Mouse (Mus musculus): ENCODE data around the gene Ryr1. TPM values are rescaled to one million over a fixed set of nuclear protein-coding genes. Genes with fewer than 3 reads are reported as not detected.
A peak's percentile ranks its signal among the peaks of the same experiment; 100 is the strongest.
"Not testable (repeated sequence)": the region's sequence is repeated elsewhere in the genome, so short reads cannot be mapped to it uniquely, and the experiment has no call there.

The Ryr1 gene
- total RNA-seq, 2 experiments from 2014 or later: 6.1 to 8.2 TPM

DNA sequence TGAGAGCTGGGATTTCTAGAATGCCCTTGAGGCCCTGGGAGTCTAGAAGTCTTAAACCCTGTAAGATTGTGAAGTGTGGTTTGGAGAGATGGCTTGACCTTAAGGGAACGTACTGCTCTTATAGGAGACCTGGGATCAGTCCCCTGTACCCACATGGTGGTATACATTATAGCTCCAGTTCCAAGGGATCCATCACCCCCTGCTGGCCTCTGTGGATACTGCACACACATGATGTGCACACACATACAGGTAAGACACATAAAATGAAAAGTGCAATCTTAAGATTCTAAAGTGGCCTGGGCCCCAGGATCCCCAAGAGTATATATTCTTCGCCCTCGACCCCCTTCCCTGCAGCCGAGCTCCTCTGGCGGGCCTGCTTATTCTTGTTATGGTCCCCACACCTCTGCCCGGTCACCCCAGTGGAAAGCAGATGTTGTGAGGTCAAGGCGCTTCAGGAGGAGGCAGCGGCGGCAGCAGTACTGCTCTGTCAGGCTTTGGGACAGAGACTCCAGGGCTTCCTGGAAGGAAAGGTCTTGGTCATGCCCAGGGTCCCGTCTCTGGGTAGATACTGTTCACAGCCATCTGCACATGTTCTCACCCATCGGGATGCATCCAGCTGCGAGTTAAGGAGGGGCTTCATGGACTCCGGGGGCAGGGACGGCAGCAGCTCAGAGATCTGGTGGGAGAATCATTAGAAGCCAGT lies 29.2 kb upstream of the Ryr1 start:
- intact Hi-C loops (cut with DNase I): loop anchor here (10.0 kb wide), 1 partner anchor 99 kb away; no protein-coding TSS in a partner anchor
- DNase-seq (ENCODE audit: low spot score in 2 of 2): no peak

DNA sequence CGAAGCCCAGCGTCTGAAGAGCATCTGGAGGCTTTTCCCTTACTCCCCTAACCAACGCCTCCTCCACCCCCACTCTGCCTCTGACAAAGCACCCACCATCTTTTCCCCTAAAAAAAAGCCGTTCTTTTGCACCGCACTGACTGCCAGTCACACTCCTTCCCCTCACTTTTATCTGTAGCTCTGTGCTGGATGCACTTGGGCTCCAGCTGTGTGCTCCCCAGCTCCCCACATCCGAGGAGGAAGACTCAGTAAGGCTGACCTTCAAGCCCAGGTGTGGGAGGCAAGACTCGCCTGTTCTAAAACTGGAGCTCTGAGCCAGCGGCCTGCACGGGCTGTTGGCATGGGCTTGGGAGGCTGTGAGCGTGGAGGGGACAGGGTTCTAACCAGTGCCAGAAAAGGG lies 26.5 kb upstream of the Ryr1 start:
- intact Hi-C loops (cut with DNase I): loop anchor here (10.0 kb wide), 1 partner anchor 97 kb away; no protein-coding TSS in a partner anchor
- DNase-seq (ENCODE audit: low spot score in 2 of 2): no peak

DNA sequence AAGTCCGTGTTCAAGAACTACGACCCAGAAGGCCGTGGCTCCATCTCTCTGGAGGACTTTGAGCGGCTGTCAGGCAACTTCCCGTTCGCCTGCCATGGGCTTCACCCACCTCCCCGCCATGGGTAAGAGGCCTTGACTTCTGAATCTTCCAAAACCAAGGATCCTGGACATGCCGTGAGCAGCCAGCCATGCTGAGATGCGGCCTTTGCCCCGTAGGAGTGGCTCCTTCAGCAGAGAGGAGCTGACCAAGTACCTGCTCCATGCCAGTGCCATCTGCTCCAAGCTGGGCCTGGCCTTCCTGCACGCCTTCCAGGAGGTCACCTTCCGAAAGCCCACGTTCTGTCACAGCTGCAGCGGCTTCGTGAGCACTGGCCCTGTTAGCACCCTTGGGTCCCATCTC lies 23.8 kb upstream of the Ryr1 start:
- intact Hi-C loops (cut with DNase I): no loop called here
- no peak for DNase-seq (ENCODE audit: low spot score in 2 of 2)

DNA sequence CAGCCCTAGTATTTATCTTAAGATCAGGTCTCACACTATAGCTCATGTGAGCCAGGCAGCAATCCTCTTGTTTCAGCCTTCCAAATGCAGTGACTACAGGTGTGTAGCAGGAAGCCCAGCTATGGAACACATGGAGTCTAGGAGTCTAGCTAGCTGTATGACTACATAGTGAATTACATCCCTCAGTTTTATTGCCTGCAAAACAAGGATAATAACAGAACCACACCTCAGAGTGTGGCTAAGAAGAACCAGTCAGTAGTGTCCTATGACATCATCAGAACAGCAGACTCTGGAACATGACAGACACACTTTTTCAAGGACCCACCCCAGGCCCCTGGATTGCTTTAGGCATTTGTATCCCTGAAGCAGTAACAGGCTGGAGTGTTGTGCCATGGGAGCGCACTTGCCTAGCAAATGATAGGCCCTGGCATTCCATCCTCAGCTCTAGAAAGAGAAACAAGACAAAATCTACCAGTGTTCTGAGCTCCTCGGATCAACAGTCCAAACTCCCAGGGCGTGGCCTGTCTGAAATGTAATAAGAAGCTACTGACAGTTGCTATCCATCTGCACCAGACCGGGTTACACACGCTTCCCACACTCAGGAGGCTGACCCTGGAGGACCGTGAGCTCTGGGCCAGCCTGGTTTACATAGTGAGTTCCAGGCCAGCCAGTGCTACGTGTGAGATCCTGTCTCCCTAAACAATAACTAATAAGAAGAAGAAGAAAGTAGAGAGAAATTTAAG lies 21.8 kb upstream of the Ryr1 start:
- no peak for DNase-seq (ENCODE audit: low spot score in 2 of 2)
- intact Hi-C loops (cut with DNase I): no loop called here

DNA sequence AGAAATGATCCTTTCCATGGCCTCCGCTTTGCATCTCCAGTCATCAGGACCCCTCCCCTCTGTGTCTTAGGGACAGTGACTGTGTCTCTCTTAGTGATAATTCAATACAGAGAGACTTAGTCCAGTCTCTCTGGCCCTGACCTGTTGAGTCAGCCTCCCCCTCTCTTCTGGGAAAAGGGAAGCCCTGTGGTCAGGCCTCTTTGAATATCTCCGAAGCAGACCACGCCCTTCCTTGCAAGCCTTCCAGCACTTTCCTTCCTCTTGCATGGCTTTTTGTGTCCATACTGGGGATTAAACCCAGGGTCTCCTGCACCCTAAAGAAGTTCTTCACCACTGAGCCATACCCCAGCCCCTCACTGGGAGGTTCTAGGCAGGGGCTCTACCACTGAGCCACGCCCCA lies 19.0 kb upstream of the Ryr1 start:
- no peak for DNase-seq (ENCODE audit: low spot score in 2 of 2)
- intact Hi-C loops (cut with DNase I): no loop called here

DNA sequence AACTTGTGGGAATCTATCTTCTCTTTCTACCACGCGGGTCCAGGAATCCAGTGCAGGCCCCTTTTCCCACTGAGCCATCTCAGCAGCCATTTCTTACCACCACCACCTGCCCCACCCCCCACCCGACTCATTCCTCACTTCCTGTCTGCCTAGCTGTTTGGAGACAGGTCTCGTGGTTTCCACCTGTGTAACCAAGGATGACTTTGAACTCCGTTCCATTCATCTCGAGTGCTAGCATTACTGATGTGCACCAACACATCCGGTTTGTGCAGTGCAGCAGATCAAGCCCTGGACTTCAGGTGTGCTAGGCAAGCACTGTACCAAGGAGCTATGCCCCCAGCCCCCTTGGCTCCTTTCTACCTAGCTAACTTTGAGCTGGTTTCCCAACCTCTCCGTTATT lies 16.4 kb upstream of the Ryr1 start:
- DNase-seq (ENCODE audit: low spot score in 2 of 2): no peak
- intact Hi-C loops (cut with DNase I): no loop called here

DNA sequence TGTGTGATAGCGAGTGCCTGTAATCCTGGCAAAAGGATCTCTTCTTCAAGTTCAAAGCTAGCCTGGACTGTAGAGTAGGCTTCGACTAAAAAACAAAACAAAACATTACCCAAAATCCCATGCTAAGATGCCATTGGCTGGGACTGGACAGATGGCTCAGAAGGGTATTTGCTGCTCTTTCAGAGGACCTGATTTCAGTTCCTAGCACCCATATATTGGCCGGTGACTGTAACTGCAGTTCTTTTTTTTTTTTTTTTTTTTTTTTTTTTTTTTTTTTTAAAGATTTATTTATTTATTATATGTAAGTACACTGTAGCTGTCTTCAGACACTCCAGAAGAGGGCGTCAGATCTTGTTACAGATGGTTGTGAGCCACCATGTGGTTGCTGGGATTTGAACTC lies 14.3 kb upstream of the Ryr1 start:
- intact Hi-C loops (cut with DNase I): not testable (repeated sequence)

DNA sequence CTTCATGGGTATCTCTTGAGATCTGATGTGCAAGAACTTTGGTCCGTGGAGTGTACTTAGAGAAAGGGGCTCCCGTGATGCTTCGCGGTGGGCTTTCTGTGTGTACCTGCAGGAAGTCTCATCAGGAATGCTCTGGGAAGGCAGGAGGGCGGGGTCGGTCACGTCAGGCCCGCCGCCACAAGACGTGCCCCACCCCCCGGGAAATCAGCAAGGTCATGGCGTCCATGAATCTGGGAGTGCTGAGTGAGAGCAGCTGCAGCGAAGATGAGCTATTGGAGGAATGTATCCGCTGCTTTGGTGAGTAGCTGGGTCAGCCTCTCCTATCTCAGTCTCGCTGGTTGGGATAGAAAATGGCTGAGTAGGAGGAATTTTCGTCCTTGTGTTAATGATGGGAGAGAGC lies 12.4 kb upstream of the Ryr1 start:
- no peak for DNase-seq (ENCODE audit: low spot score in 2 of 2)
- intact Hi-C loops (cut with DNase I): no loop called here

More for the DNA sequence above, 14.3 kb upstream of the Ryr1 start:
- DNase-seq (ENCODE audit: low spot score in 2 of 2): not testable (repeated sequence)

DNA sequence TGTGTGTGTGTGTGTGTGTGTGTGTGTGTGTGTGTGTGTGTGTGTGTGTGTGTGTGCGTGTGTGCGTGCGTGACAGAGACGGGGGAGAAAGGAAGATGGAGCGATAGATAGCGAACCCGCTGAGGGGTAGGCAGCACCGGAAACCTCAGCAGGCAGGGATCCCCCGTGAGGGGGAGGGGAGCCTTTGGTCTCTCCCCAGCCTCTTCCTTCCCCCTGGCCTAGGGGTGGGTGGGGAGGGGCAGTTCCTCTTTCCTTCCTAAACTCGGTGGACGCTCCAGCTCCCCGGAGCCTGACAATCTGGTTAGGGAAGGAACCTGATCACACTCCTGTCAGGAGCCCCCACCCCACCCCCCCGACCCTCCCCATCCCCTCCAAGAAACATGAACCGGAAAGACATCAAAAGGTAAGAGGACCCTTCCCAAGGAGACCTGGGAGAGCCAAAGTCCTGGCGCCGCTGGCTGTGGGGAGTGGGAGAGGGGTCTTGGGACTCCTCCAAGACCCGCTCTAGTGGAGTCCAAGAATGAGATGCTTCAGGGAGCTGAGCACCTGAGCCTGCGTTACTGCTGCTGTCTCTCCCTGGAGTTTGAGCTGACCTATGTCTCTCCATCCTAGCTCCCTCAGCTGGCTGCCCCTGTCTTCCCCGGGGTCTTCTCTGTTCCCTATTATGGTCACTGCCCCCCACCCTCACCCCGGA lies 9.9 kb upstream of the Ryr1 start, which contains the start of gene Rasgrp4:
Gene Rasgrp4 (plus strand): TSS at position 159 of the 694 bp plus-strand sequence.
- intact Hi-C loops (cut with DNase I): no loop called here
- DNase-seq (ENCODE audit: low spot score in 2 of 2): peak in 1 of 2 experiments; percentile 32

DNA sequence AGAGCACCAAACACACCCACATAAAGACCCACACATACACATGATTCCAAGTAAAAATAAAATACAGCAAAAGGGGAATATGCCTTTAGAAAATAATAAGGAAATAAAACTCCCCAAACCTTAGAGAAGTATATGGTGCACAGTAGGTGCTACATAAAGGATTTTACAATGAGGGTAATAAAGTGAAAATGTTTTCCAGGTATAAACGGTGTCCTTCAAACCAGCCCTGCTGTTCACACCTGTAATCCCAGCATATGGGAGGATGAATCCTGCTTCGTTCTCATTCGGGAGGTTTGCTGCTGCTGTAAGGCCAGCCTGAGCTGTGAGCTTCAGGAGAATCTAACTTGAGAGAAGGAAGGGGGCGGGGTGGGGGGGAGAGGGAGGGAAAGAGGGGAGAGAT lies 9.3 kb upstream of the Ryr1 start:
- no peak for DNase-seq (ENCODE audit: low spot score in 2 of 2)
- intact Hi-C loops (cut with DNase I): no loop called here

DNA sequence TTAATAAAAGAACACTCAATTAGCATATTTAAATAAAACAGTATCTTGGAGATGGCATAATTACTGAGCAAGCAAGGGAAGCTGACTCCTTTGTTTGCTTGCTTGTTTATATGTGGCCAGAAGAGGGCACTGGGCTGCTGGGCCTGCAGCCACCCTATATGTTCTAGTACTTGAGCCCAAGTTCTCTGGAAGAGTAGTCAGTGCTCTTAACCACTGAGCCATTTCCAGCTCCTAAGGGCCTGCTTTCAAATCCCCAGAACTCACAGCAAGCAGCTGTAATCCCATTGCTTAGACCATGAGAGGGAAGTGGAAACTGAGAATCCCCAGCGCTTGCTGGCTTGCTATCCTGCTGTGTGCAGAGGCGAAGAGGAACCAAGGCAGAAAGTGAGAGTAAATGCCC lies 3.7 kb upstream of the Ryr1 start:
- intact Hi-C loops (cut with DNase I): loop anchor here (10.0 kb wide), 1 partner anchor 166 kb away; no protein-coding TSS in a partner anchor
- no peak for DNase-seq (ENCODE audit: low spot score in 2 of 2)

DNA sequence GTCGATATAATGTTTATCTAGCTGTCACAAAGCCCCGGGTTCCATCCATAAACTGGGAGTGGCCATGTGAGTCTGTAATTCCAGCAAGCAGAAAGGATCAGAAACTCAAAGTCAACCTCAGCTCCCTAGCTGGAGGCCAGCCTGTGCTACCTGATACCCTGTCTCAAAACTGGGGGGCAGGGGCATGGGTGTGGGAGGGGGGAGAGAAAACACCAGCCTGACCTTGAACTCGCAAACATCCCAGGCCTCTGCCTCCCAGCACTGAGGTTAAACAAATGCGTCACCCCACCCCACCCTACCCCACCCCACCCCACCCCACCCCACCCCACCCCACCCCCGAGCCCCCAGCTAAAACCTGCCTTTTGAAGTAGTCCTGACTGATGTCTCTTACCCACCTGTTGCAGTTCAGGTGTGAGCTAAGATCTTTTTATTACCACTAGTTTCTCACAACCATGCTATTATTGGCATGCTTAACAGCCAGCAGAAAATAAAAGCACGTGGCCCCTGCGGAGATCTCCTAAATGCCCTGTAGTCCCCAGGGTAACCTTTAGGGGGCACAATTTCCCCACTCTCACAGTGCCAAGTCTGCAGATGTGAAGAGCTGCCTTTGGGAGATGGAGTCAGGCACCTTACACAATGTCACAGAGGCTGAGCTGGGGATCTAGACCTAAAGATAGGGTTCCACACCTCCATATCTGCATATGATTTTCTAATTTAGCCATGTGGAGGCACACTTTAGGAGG lies 1.4 kb upstream of the Ryr1 start:
- DNase-seq (ENCODE audit: low spot score in 2 of 2): peak; percentile 34 to 35
- intact Hi-C loops (cut with DNase I): loop anchor here (10.0 kb wide), 1 partner anchor 168 kb away; no protein-coding TSS in a partner anchor

DNA sequence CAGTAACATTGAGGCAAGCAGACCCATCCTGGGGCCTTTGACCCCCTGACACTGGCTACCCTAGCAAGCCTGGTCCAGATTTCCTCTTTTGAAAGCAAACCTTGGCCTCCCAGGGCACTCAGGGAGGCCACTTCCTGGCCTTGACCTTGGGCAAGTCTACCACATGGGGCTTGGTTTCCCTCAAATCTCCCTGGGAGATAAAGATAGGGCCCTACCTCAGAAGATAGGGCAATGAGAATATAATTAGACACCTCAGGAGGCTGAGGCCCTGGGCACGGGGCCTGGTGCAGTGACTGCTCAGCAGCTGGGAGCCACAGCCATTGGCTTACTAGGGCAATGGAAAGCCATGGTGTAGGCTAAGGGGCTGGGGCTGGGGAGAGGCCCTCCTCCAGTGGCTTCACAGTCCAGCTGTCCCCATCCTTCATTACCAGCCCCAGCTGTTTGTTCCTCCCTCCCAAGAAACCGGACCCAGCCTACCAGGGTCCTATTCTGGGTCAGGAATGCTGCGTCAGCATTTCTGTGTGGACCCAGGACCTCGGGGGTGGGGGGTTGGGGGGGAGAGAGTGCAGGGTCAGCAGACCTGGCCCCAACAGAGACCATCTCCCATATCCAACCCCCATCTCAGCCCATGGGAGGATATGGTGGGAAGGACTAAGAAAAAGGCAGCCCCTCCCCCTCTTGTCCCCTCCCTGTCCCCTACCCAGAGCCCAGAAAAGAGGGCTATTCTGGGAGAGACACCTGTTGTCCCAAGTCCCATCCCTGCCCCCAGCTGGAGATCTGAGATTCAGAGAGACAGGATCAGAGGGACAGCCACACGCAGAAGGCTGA lies 1.2 kb downstream of the Ryr1 start:
- no peak for DNase-seq (ENCODE audit: low spot score in 2 of 2)
- intact Hi-C loops (cut with DNase I): loop anchor here (10.0 kb wide), 1 partner anchor 171 kb away; no protein-coding TSS in a partner anchor

DNA sequence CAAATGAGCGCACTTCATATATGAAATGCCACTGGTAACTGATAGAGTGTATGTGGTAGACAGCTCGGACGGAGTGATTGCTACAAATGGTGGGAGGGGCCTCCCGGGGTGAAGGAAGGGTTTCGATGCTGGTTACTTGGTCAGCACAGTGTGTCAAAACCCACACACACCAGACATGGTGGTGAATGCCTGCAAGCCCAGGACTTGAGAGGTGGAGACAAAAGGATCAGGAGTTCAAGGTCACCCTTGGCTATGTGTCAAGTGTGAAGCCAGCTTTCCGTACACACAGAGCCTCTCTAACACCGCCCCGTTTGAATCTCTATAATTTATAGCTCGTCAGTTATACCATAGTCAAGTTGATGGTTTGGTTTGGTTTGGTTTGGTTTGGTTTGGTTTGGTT lies 2.2 kb downstream of the Ryr1 start:
- no peak for DNase-seq (ENCODE audit: low spot score in 2 of 2)
- intact Hi-C loops (cut with DNase I): loop anchor here (10.0 kb wide), 1 partner anchor 172 kb away; no protein-coding TSS in a partner anchor

DNA sequence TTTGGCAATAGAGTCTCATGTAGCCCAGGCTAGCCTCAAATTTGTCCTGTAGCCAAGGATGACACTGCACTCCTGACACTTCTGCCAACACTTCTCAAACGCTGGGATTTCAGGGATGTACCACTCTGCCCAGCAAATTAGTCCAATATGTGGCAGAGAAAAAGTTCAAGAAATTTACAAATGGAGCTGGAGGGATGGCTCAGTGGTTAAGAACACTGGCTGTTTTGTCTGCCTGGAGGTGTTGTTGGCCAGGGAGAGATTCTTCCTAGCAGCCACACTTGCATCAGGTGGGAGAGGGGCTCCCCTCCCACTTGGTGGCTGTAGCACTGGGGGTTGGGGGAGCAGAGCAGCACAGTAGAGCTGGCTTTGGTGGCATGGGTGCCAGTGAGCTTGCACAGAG lies 5.5 kb downstream of the Ryr1 start:
- intact Hi-C loops (cut with DNase I): no loop called here
- DNase-seq (ENCODE audit: low spot score in 2 of 2): no peak

DNA sequence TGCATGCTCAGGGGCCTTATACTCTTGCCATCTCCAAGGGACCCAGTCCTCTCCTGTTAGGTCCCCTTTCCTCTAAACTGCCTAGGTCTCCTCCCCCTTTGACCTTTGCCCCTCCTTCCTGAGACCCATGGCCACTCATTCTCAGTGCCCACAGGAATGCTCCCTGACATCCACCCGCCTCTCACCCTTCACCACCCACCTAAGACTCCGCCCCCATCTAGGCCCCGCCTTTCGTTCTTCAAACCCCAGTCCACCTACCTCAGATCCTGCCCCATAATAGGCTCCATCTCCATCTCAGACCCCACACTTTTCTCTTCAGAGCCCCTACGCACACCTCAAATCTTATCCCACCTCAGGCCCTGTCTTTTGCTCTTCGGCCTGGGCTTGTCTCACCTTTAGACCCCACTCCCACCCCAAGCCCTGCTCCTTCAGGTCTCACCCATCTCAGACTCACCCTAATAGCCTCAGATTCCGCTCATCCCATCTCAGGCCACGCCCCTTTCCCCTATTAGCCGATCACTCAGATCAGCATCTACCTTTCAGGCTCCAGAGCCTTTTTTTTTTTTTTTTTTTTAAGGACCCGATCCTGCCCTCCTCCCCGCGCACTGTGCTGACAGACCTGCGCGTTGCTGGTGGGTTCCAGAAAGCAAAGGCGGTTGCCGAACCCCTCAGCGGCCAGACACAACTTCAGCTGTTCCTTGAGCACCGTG lies 6.7 kb downstream of the Ryr1 start:
- intact Hi-C loops (cut with DNase I): no loop called here
- no peak for DNase-seq (ENCODE audit: low spot score in 2 of 2)

DNA sequence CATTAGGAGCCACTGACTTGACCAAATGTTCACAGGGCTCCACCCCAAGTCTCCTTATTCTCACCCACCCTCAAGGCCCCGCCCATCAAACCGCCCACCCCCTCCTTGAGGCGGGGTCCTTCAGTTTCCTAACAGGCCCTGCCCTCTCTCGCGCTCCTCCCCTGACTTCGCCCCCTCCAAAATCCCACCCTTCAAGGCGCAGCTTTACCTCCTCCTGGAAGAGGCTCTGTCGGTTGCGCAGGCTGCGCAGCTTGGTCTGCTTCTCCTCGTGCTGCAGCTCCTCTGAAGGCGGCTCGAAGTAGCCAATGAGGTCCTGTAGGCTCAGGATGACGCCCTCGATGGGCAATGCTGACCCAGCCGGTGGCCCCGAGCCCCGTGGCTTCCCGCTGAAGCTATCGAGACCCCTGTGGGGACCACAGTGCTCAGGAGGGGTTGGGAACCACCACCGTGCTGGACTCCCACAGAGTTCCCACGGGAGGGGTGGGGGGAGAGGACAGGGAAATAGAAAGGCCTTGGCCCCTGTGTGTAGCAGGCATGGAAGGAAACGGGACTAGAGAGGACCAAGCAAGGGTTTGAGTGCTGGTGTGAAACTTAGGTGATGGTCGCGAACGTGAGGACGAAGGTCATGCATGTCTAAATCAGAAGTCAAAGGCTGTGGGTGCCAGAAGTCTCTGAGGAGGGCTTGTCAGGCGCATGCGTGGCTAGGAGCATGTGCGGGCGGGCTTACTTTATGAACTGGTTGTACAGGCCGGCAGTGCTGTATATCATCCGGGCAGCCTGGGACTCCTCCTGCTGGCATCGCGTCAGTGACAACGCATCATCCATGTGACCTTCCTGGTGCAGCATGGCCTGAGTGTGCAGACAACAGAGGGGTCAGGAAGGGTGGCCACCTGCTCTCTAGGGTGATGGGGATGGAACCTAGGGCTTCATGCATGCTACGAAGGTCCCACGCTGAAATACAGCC lies 15.7 kb downstream of the Ryr1 start:
- DNase-seq (ENCODE audit: low spot score in 2 of 2): peak; percentile 26 to 42
- intact Hi-C loops (cut with DNase I): loop anchor here (10.0 kb wide), 1 partner anchor 64 kb away; no protein-coding TSS in a partner anchor

Measured in left cerebral cortex, postnatal 14 days (tissue).